Mouse (Mus musculus): Measurements from ENCODE around the gene Gm3415.

Gene Gm3415

DNA sequence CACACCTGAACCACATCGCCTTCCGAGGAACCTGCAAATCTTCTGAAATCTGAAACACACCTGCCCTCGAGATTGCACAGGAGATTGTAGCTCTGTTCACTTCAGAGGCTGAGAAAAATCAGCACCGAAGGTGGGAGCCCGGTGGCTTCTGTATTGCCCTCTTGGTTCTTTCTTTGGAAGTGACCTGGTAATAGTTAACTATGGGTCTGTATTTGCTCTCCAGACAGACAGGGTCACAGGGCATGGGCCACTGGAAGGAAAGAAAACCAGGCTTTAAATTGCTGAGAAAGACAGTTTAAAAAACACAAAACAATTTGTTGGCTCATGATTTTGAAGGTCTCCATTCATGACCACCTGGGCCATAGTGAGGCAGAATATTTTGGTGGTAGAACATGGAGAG is 44.0 kb downstream of the Gm3415 start:
- DNase-seq: no peak

DNA sequence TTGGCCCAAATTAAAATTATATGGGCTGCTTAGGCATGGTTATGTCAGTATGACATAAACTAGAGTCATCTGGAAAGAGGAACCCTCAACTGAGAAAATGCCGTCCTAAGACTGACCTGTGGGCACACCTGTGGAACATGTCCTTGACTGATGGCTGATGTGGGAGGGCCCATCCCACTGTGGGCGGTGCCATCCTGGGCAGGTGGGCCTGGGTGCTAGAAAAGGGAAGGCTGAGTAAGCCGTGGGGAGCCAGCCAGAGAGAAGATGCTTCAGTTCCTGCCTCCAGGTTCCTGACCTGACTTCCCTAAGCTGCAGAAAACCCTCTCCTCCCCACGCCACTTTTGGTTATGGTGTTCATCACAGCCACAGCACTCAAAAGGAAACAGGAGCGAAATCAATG is 50.3 kb downstream of the Gm3415 start:
- DNase-seq: no peak

DNA sequence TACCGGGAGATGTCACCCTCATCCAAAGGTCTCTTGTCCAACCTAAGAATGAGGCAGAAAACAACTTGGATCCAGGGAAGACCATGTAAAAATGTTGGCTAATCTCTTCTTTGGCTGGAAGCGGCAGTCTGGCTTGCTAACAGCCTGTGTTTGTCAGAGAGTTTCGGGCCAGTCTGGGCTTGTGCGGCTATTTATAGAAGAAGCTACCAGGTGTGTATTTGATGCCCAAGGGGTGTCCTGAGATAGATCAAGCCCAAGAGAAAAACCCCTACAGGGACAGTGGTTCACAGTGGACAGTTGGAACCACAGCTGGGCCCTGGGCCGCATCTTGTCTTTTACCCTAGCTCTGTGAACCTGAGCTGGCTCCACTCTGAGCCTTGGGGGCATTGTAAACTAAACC is 51.0 kb downstream of the Gm3415 start:
- DNase-seq: no peak

DNA sequence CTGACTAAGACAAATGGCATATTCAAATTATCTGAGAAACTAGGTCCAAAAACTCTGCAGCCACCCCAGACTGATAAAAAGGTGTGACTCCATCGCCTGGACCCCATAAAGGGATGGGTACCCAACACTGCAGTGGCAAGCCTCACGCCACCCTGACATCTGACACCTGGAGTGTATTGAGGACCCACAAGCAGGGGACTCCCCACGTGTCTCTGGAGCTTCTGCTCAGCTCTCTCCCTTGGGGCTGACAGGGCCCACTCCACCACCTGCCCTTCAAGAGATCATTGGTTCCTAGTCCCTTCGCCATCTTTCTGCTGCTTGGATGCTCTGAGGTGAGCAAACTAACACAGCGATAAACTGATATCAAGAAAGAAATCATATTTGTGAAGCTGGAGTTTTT is 51.9 kb downstream of the Gm3415 start:
- DNase-seq: no peak
